In genomic region chr10:83128435-83128834, GRCm38 (mm10) we compare ENCODE assay signal across 22 mouse cellular contexts.
"Had no signal": no experiment of that assay in that cellular context is flagged by ENCODE, and none has a peak within 500 bp of the region (broad histone marks: within the 10 kb centered on the region; RNA-seq: fewer than 3 reads in every experiment).

No protein-coding gene starts in this region.

- H3K4me3 ChIP-seq: lung, embryonic 15.5 days; megakaryocyte, embryonic 14.5 days; midbrain, embryonic 13.5 days; midbrain, embryonic 15.5 days; neural tube, embryonic 13.5 days; neural tube, embryonic 15.5 days; stomach, embryonic 15.5 days had no signal

- H3K4me1 ChIP-seq: stomach, embryonic 15.5 days had no signal

- H3K27ac ChIP-seq: lung, embryonic 15.5 days; macrophage; midbrain, embryonic 13.5 days; midbrain, embryonic 15.5 days; neural tube, embryonic 13.5 days; neural tube, embryonic 15.5 days; stomach, embryonic 15.5 days; stomach, postnatal 0 days had no signal

- H3K27me3 ChIP-seq: lung, embryonic 15.5 days; megakaryocyte, embryonic 14.5 days; midbrain, embryonic 15.5 days; neural tube, embryonic 13.5 days; neural tube, embryonic 15.5 days; stomach, embryonic 15.5 days had no signal

- H3K36me3 ChIP-seq: lung, embryonic 15.5 days; midbrain, embryonic 13.5 days; midbrain, embryonic 15.5 days; neural tube, embryonic 13.5 days; neural tube, embryonic 15.5 days; stomach, embryonic 15.5 days had no signal

- H3K4me2 ChIP-seq: lung, embryonic 15.5 days; midbrain, embryonic 11.5 days; midbrain, embryonic 13.5 days; midbrain, embryonic 15.5 days; neural tube, embryonic 13.5 days; neural tube, embryonic 15.5 days; stomach, embryonic 15.5 days had no signal

- H3K9ac ChIP-seq: liver, postnatal 0 days; lung, embryonic 15.5 days; midbrain, embryonic 13.5 days; midbrain, embryonic 15.5 days; neural tube, embryonic 13.5 days; neural tube, embryonic 15.5 days; stomach, embryonic 15.5 days had no signal

- H3K9me3 ChIP-seq: lung, embryonic 15.5 days; megakaryocyte, embryonic 14.5 days; midbrain, embryonic 13.5 days; midbrain, embryonic 15.5 days; neural tube, embryonic 13.5 days; neural tube, embryonic 15.5 days; stomach, embryonic 15.5 days had no signal

- ATAC-seq: liver, postnatal 0 days; lung, postnatal 0 days; midbrain, embryonic 13.5 days; midbrain, embryonic 15.5 days had no signal

- DNase-seq: liver, postnatal 0 days; lung, adult 2 months; lung, postnatal 14 days; lung, postnatal 36 days; retina, postnatal 1 day; right cerebral cortex, adult 18-20 months; right cerebral cortex, postnatal 25 days; right cerebral cortex, postnatal 4 days; thymus, adult 2 months; thymus, postnatal 25 days; thymus, postnatal 4 days had no signal
